Mouse (Mus musculus) neural tube, embryonic 11.5 days (tissue): ENCODE results near the gene Ndufb4. TPM values are rescaled to one million over a fixed set of nuclear protein-coding genes. Genes with fewer than 3 reads are reported as not detected.

Source experiments
- ATAC-seq: fragments of 200-750 bp; cut with Nextera tagmentation; 2 replicates; pipeline ENCODE4 v1.8.0; 2017; ENCODE audit warnings: moderate number of reproducible peaks, mild to moderate bottlenecking, moderate TSS enrichment, moderate library complexity; ENCODE audit not compliant: insufficient read depth, low FRiP score, low TSS enrichment
- DNase-seq: peaks from one replicate; pipeline ENCODE4 v3.0.0-alpha.2; 2015; ENCODE audit warnings: low spot score
- H3K27ac ChIP-seq: fragments of 300-500 bp; sonication (generic); 2 replicates; pipeline ENCODE4 v1.5.1; 2014; ENCODE audit warnings: low read depth, mild to moderate bottlenecking, low read length
- H3K27me3 ChIP-seq: fragments of 300-500 bp; sonication (generic); 2 replicates; pipeline ENCODE4 v1.6.1; 2014; ENCODE audit warnings: mild to moderate bottlenecking, low read length, mixed read lengths; ENCODE audit not compliant: control insufficient read depth, insufficient read depth
- H3K36me3 ChIP-seq: fragments of 300-500 bp; sonication (generic); 2 replicates; pipeline ENCODE4 v1.6.1; 2014; ENCODE audit warnings: mild to moderate bottlenecking, low read length, moderate library complexity, mixed read lengths; ENCODE audit not compliant: control insufficient read depth, insufficient read depth
- H3K4me1 ChIP-seq: fragments of 300-500 bp; sonication (generic); 2 replicates; pipeline ENCODE4 v1.6.1; 2014; ENCODE audit warnings: low read length, mixed read lengths; ENCODE audit not compliant: control insufficient read depth, insufficient read depth
- H3K4me2 ChIP-seq: fragments of 300-500 bp; sonication (generic); 2 replicates; pipeline ENCODE4 v1.6.1; 2014; ENCODE audit warnings: low read depth, mild to moderate bottlenecking, moderate library complexity
- H3K4me3 ChIP-seq: fragments of 300-500 bp; sonication (generic); 2 replicates; pipeline ENCODE4 v1.5.1; 2014; ENCODE audit warnings: low read depth, low read length
- H3K9ac ChIP-seq: fragments of 300-500 bp; sonication (generic); 2 replicates; pipeline ENCODE4 v1.6.1; 2014; ENCODE audit warnings: mild to moderate bottlenecking, low read length
- H3K9me3 ChIP-seq: fragments of 300-500 bp; sonication (generic); 2 replicates; pipeline ENCODE4 v1.6.1; 2016; ENCODE audit warnings: low read length; ENCODE audit not compliant: control insufficient read depth
- WGBS: fragments of 180-500 bp; shearing (Covaris S2); extraction: QIAGEN DNeasy Blood & Tissue Kit; methylation state at CpG from one replicate; pipeline ENCODE4 v1.1.7; 2014; 5-methylcytosine and 5-hydroxymethylcytosine counted together
- polyA plus RNA-seq: library from polyadenylated mRNA; unstranded; fragments of >200 nt; fragmentation: Nextera tagmentation; extraction: Ambion mirVana; gene quantifications from 2 replicates; pipeline ENCODE4 v1.2.1, GENCODE M21; 2014

The Ndufb4 gene
- polyA plus RNA-seq, 1 experiment from 2014 or later = 46.2 TPM

DNA sequence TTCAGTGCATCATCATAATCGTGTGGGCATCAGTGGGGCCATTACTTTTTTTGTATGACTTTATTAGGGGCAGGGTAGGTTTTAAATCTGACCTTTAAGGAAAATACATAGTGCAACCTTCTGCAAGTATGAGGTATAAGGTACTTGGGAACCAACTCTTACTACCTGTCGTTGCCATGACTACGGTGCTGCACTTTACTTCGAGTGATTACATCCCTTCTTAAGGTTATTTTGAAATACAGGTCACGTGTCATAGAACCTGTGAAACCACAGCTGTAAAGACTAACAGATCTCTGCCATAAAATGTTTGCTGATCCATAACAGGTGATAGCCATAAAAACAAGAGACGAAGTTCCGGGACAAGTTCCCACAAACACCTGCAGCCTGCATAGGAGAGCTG is 55.8 kb downstream of the Ndufb4 start:
- no peak for ATAC-seq
- Histone ChIP-seq H3K4me2 (no peak overlapping the region), H3K9ac (no peak overlapping the region), H3K27ac (no peak overlapping the region), H3K4me3 (no peak overlapping the region), H3K9me3 (no peaks in the 10 kb centered on the region), H3K27me3 (no peaks in the 10 kb centered on the region), H3K4me1 (no peaks in the 10 kb centered on the region), H3K36me3 (no peaks in the 10 kb centered on the region)
- whole genome bisulfite sequencing = 90% methylated on average over 7 of the region's 7 CpGs
- DNase-seq = no peak

DNA sequence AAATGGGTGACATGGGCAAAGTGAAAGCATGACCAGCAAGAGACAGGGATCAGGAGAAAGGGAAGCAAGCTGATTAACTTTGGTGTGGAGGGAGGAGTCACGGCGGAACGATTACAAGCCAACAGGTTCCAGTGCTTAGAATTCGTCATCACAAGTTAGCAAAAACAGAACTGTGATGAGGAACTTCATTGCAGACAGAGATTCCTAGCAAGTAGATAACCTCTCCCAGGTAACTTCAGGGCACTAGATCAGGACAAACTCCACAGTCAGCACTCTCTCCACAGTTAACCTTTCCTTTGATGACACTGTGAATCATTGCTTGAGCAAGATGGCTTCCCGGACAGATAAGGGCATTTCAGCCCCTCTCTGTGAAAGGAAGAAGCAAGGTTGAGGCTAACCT is 56.8 kb downstream of the Ndufb4 start:
- ATAC-seq = no peak
- Histone ChIP-seq H3K36me3 (no peaks in the 10 kb centered on the region), H3K4me3 (no peak overlapping the region), H3K4me1 (no peaks in the 10 kb centered on the region), H3K4me2 (no peak overlapping the region), H3K27ac (no peak overlapping the region), H3K27me3 (no peaks in the 10 kb centered on the region), H3K9ac (no peak overlapping the region), H3K9me3 (no peaks in the 10 kb centered on the region)
- DNase-seq = no peak
- WGBS = 79% methylated on average over 5 of the region's 5 CpGs

Other genes with a start within 250 kb of the Ndufb4 start
- 47.3 and 55.3 TPM in 2 replicates for gene Gtf2e1, start 114.7 kb downstream of the Ndufb4 start, polyA plus RNA-seq
- gene Rabl3, start 114.6 kb downstream of the Ndufb4 start, polyA plus RNA-seq = 39.6 and 40.7 TPM in 2 replicates
- gene Hgd, start 74.3 kb downstream of the Ndufb4 start, polyA plus RNA-seq = 0.32 and 0.42 TPM in 2 replicates
- 204 and 214 TPM in 2 replicates for gene Fstl1, start 122.4 kb upstream of the Ndufb4 start, polyA plus RNA-seq
- not detected in 2 replicates for gene Gm36028, start 206.7 kb upstream of the Ndufb4 start, polyA plus RNA-seq
- 59.9 and 60.8 TPM in 2 replicates for gene Lrrc58, start 213.9 kb upstream of the Ndufb4 start, polyA plus RNA-seq